Mouse (Mus musculus) midbrain, embryonic 12.5 days (tissue): ENCODE measurements at regions not wholly inside any gene's neighbourhood (a gene's known extent, or its start where the extent isn't known, plus 50 kb on each side); places are given as distances from the start of the nearest gene placed in this dataset.

Experiments
- ATAC-seq: fragments of 200-750 bp; cut with Nextera tagmentation; 2 replicates; pipeline ENCODE4 v1.8.0; 2017; ENCODE audit warnings: low read depth, moderate TSS enrichment, moderate library complexity; ENCODE audit not compliant: low FRiP score
- H3K27ac ChIP-seq: fragments of 300-500 bp; sonication (generic); replicated peaks from 2 replicates; pipeline ENCODE4 v1.5.1; 2016; ENCODE audit warnings: mild to moderate bottlenecking
- H3K27me3 ChIP-seq: fragments of 300-500 bp; sonication (generic); 2 replicates; pipeline ENCODE4 v1.6.1; 2016; ENCODE audit warnings: mild to moderate bottlenecking
- H3K36me3 ChIP-seq: fragments of 300-500 bp; sonication (generic); 2 replicates; pipeline ENCODE4 v1.6.1; 2016
- H3K4me1 ChIP-seq: fragments of 300-500 bp; sonication (generic); 2 replicates; pipeline ENCODE4 v1.6.1; 2016
- H3K4me2 ChIP-seq: fragments of 300-500 bp; sonication (generic); replicated peaks from 2 replicates; pipeline ENCODE4 v1.6.1; 2016; ENCODE audit warnings: mild to moderate bottlenecking, moderate library complexity
- H3K4me3 ChIP-seq: fragments of 300-500 bp; sonication (generic); 2 replicates; pipeline ENCODE4 v1.5.1; 2016; ENCODE audit warnings: mild to moderate bottlenecking
- H3K9ac ChIP-seq: fragments of 300-500 bp; sonication (generic); replicated peaks from 2 replicates; pipeline ENCODE4 v1.6.1; 2016; ENCODE audit warnings: mild to moderate bottlenecking, moderate library complexity
- H3K9me3 ChIP-seq: fragments of 300-500 bp; sonication (generic); 2 replicates; pipeline ENCODE4 v1.6.1; 2016; ENCODE audit warnings: mild to moderate bottlenecking
- WGBS: fragments of 180-500 bp; shearing (Covaris S2); methylation state at CpG from one replicate; pipeline ENCODE4 v1.1.7; 2016; 5-methylcytosine and 5-hydroxymethylcytosine counted together

DNA sequence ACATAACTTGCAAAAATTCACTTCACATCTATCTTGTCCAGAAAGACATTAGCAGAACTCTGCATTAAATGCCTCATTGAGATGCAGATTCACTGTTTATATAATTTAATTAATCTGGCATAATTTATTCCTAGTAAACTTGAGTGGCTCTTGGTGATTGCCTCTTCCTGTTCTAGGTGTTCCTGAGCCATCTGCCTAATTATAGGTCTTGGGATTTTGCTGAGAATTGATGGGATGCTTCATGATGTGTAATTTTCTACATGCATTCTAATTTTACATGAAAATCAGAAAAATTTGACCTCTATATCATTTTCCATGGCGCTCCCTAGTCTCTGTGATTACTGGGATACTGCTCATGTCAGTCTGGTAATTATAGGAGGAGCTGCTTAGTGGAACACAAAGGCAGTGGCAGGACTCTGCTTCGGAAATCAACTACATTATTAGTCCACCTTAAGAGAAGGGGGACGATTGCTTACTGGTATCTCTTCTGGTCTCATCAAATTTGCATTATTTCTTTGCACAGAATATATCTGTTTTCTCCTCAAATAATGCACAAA is 131.6 kb upstream of the Nova1 start:
- ATAC-seq, result peak; percentile 27; the same call in 1 of the 2 replicates
- H3K9me3 ChIP-seq, result no peaks in the 10 kb centered on the region

GRCm38 (mm10) chr12:46945707-46946106 is 127.0 kb upstream of the Nova1 start:
- H3K4me2 ChIP-seq, result no peak overlapping the region
- H3K4me3 ChIP-seq, result no peak overlapping the region
- no peaks in the 10 kb centered on the region for H3K4me1 ChIP-seq
- no peaks in the 10 kb centered on the region for H3K36me3 ChIP-seq
- H3K9ac ChIP-seq, result no peak overlapping the region
- H3K9me3 ChIP-seq, result no peaks in the 10 kb centered on the region
- H3K27ac ChIP-seq, result no peak overlapping the region
- H3K27me3 ChIP-seq, result no peaks in the 10 kb centered on the region
- no peak for ATAC-seq

More for the DNA sequence above, 131.6 kb upstream of the Nova1 start:
- H3K27ac ChIP-seq, result no peak overlapping the region
- H3K27me3 ChIP-seq, result no peaks in the 10 kb centered on the region
- WGBS, result 72% methylated on average over 3 of the region's 3 CpGs
- no peaks in the 10 kb centered on the region for H3K36me3 ChIP-seq
- no peaks in the 10 kb centered on the region for H3K4me1 ChIP-seq
- no peak overlapping the region for H3K9ac ChIP-seq
- H3K4me3 ChIP-seq, result no peak overlapping the region
- H3K4me2 ChIP-seq, result no peak overlapping the region

DNA sequence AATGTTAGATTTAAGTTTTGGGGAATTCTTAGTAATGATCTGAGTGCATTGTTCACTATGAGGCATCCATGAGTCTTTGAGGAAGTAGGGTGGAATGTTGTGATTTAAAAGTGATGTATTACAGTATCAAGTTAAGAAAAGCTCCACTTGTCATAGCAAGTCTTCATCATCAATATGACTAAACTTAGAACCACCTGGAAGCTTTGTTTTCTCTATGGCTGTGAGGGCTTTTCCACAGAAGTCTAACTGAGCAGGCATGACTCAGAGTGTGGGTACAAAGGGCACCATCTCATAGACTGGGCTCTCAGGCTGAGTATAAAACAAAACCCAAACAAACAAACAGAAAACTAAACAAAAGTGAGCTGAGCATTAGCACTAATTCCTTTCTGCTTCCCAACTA is 112.4 kb upstream of the Nova1 start:
- Histone ChIP-seq H3K9me3 (no peaks in the 10 kb centered on the region), H3K4me2 (no peak overlapping the region), H3K4me1 (no peaks in the 10 kb centered on the region), H3K36me3 (no peaks in the 10 kb centered on the region), H3K9ac (no peak overlapping the region), H3K27me3 (no peaks in the 10 kb centered on the region), H3K4me3 (no peak overlapping the region), H3K27ac (no peak overlapping the region)
- no peak for ATAC-seq

DNA sequence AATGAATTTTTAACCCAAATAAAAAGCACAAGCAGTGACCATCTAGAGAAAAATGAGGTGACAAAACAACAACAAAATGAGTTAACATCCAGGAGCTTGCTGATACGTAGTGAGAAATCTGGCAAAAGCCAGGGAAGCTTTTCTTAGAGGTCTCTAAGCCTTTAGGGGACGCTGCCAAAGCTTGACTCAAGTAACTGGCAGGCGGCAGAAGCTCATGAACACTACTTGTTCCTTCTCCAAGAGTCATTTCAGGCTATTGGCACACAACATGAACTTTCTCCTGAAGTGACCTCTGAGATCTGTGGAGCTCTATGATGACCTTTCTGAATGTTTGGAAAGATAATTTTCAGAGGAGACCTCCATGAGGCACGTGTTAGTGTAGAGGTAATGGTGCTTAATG is 98.6 kb upstream of the Nova1 start:
- WGBS, result 70% methylated on average over 4 of the region's 4 CpGs
- H3K27me3 ChIP-seq, result no peaks in the 10 kb centered on the region
- no peak for ATAC-seq

GRCm38 (mm10) chr12:46878164-46878563 is 59.4 kb upstream of the Nova1 start:
- Histone ChIP-seq H3K4me3 (no peak overlapping the region), H3K27ac (no peak overlapping the region), H3K4me2 (no peak overlapping the region), H3K36me3 (no peaks in the 10 kb centered on the region), H3K9me3 (no peaks in the 10 kb centered on the region), H3K27me3 (no peaks in the 10 kb centered on the region), H3K4me1 (no peaks in the 10 kb centered on the region), H3K9ac (no peak overlapping the region)
- ATAC-seq, result no peak
- 97% methylated on average over 3 of the region's 3 CpGs for WGBS

More for the DNA sequence above, 98.6 kb upstream of the Nova1 start:
- no peaks in the 10 kb centered on the region for H3K36me3 ChIP-seq
- no peak overlapping the region for H3K4me3 ChIP-seq
- no peak overlapping the region for H3K4me2 ChIP-seq
- H3K9ac ChIP-seq, result no peak overlapping the region
- no peak overlapping the region for H3K27ac ChIP-seq
- H3K9me3 ChIP-seq, result no peaks in the 10 kb centered on the region
- H3K4me1 ChIP-seq, result no peaks in the 10 kb centered on the region

- ATAC-seq, result no peak
- H3K27me3 ChIP-seq, result no peaks in the 10 kb centered on the region
- H3K4me3 ChIP-seq, result no peak overlapping the region
- H3K9ac ChIP-seq, result no peak overlapping the region
- H3K27ac ChIP-seq, result no peak overlapping the region
- H3K36me3 ChIP-seq, result no peaks in the 10 kb centered on the region
- no peaks in the 10 kb centered on the region for H3K9me3 ChIP-seq
- 54% methylated on average over 2 of the region's 2 CpGs for WGBS
- no peaks in the 10 kb centered on the region for H3K4me1 ChIP-seq
- no peak overlapping the region for H3K4me2 ChIP-seq
Observed at GRCm38 (mm10) chr12:46870130-46870529, 51.4 kb upstream of the Nova1 start.
